ENCODE assay signal across 15 mouse cellular contexts in the genomic region with DNA sequence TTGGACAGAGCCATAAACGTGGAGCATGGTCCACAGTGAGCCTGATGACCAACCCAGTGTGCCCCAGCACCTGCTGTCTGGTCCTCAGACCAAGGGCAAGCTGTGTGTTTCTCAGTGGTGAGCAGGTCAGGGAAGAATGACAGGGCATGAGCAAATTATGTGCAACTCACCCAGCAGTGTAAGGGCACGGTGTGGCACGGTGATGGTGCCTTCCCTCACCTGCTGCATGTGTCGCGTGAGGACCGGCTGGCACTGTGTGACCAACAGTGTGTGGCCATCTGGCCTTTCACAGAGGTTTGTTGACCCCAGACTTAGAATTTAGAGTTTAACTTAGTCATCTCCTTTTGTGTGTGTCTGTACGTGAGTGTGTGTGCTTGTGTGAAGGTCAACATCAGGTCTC. TPM values are rescaled to one million over a fixed set of nuclear protein-coding genes. Genes with fewer than 3 reads are reported as not detected.
"Had no signal": no experiment of that assay in that cellular context is flagged by ENCODE, and none has a peak within 500 bp of the region (broad histone marks: within the 10 kb centered on the region; RNA-seq: fewer than 3 reads in every experiment).

No protein-coding gene starts in this region.

- H3K4me3 ChIP-seq: layer of hippocampus, adult 2 months; left cerebral cortex, adult 2 months; limb, embryonic 15.5 days; midbrain, embryonic 13.5 days; neural tube, embryonic 15.5 days had no signal

- ATAC-seq: inflammation-experienced regulatory T-cells, adult 6 months; intestine, postnatal 0 days; midbrain, embryonic 13.5 days had no signal

- H3K27ac ChIP-seq: layer of hippocampus, adult 2 months; left cerebral cortex, adult 2 months; limb, embryonic 15.5 days; macrophage; midbrain, embryonic 13.5 days; neural tube, embryonic 15.5 days; stomach, postnatal 0 days had no signal

- H3K36me3 ChIP-seq: limb, embryonic 15.5 days; midbrain, embryonic 13.5 days; neural tube, embryonic 15.5 days had no signal

- H3K27me3 ChIP-seq: limb, embryonic 15.5 days; midbrain, embryonic 13.5 days; neural tube, embryonic 15.5 days had no signal

- H3K4me2 ChIP-seq: limb, embryonic 15.5 days; midbrain, embryonic 13.5 days; neural tube, embryonic 15.5 days had no signal

- H3K9ac ChIP-seq: limb, embryonic 15.5 days; lung, embryonic 14.5 days; midbrain, embryonic 13.5 days; neural tube, embryonic 15.5 days had no signal

- DNase-seq: kidney, adult 9 months; kidney, postnatal 10 days; lung, postnatal 10 days; right cerebral cortex, adult 18-20 months; thymus, postnatal 4 days had no signal

- H3K9me3 ChIP-seq: limb, embryonic 15.5 days; midbrain, embryonic 13.5 days; neural tube, embryonic 15.5 days had no signal

RNA-seq across cellular contexts. Expression of gene Spock2, which starts 28.8 kb away (rescaled TPM):
- polyA plus RNA-seq: macrophage had no signal
